ENCODE assay signal across 12 mouse cellular contexts in genomic region chr2:180185686-180186085, GRCm38 (mm10).
"Had no signal": no experiment of that assay in that cellular context is flagged by ENCODE, and none has a peak within 500 bp of the region (broad histone marks: within the 10 kb centered on the region; RNA-seq: fewer than 3 reads in every experiment).

No protein-coding gene starts in this region.

- H3K4me2 ChIP-seq: liver, embryonic 11.5 days; liver, embryonic 15.5 days had no signal

- H3K4me1 ChIP-seq: liver, embryonic 15.5 days had no signal

- H3K9ac ChIP-seq: liver, embryonic 15.5 days had no signal

- H3K36me3 ChIP-seq: liver, embryonic 15.5 days had no signal

- H3K4me3 ChIP-seq: liver, embryonic 15.5 days had no signal

- DNase-seq: kidney, adult 11 months; kidney, postnatal 25 days; layer of hippocampus, adult 9-11 months; layer of hippocampus, postnatal 36 days; left cerebral cortex, postnatal 4 days; lung, adult 2 months; lung, postnatal 36 days; midbrain, embryonic 14.5 days; right cerebral cortex, postnatal 14 days had no signal

- ATAC-seq: lung, postnatal 0 days had no signal

- H3K27ac ChIP-seq: liver, embryonic 15.5 days had no signal

- H3K27me3 ChIP-seq: liver, embryonic 15.5 days had no signal

- H3K9me3 ChIP-seq: liver, embryonic 15.5 days had no signal
